Mouse (Mus musculus): ENCODE data around the gene Med1. TPM values are rescaled to one million over a fixed set of nuclear protein-coding genes. Genes with fewer than 3 reads are reported as not detected.
"Not testable (repeated sequence)": the region's sequence is repeated elsewhere in the genome, so short reads cannot be mapped to it uniquely, and the experiment has no call there.

Gene Med1
- total and polyA plus RNA-seq, 2 experiments from 2014 or later = 40.6 to 49.9 TPM

DNA sequence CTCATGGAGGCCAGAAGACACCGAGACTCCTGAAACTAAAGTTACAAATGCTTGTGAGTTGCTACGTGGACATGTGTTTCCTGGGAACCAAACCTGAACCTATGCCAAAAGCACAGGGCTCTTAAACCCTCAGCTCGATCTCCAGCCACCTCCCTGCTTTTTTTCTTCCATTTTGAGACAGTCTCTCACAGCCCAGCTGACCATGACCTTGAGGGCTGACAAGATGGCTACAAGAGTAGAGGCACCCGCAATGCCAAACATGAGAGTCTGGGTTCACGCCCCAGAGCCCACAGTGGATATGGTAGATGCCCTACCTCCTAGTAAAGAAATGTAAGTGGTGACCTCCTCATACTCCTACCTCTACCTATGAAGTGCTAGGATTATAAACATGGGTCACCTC, 2.3 kb downstream of the Med1 start:
- 87% methylated on average over 5 of the region's 5 CpGs for WGBS
- no peaks in the 10 kb centered on the region for H3K9me3 ChIP-seq (ENCODE audit: low read length)
- no peak overlapping the region for H3K4me3 ChIP-seq (ENCODE audit: low read depth, low read length)
- TF ChIP-seq CTCF (IDR thresholded peaks at IDR 0.05) = no peak
- H3K9ac ChIP-seq (replicated peaks; ENCODE audit: low read length, poor library complexity, severe bottlenecking) = no peak overlapping the region
- no peaks in the 10 kb centered on the region for H3K27me3 ChIP-seq (ENCODE audit: insufficient read depth, low read length)
- no peak for ATAC-seq (ENCODE audit: low FRiP score)
- DNase-seq (ENCODE audit: low spot score) = no peak
- 0 out of 2 replicates have a peak, but pooled peaks cover 6% of the 10 kb centered on the region for H3K4me1 ChIP-seq (ENCODE audit: insufficient read depth, low read length)
- H3K27ac ChIP-seq (ENCODE audit: low read depth, low read length) = no peak overlapping the region
- peaks cover 8% of the 10 kb centered on the region; the same call in 1 of the 2 replicates for H3K36me3 ChIP-seq (ENCODE audit: insufficient read depth, low read length)
- H3K4me2 ChIP-seq (ENCODE audit: low read depth, low read length, poor library complexity, severe bottlenecking) = no peak overlapping the region

DNA sequence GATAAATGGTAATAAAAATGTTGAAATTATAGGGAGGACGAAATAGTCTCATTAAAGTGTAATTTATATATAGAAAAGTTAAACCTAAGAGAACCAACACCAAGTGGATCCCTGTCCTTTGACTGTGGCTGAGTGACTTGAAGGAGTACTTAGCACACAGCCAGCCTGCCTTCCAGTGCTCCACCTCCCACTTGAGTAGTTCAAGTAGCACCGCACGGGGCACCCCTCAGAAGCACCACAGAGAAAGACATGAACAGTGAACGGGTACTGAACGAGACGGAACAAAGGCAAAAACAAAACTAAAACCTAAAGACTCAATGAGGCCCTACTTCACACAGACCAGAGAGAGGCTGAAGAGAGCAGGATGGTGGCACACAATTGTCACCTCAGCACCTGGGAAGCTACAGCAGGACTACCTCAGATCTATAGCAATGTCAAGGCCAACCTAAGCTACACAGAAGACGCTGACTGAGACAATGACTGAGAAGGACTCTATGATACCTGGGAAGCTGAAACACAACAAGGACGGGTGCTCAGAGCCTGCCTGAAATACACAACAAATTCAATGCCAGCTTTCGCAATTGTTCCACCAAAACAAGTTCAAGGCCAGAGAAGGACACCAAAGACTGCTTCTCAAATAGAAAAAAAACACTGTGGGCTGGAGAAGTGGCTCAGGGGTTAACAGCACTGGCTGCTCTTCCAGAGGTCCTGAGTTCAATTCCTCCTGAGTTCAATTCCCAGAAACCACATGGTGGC, 5.3 kb downstream of the Med1 start:
- H3K4me3 ChIP-seq (ENCODE audit: low read depth, low read length) = no peak overlapping the region
- ATAC-seq (ENCODE audit: low FRiP score) (no peak), DNase-seq (ENCODE audit: low spot score) (no peak)
- WGBS = 95% methylated on average over 9 of the region's 9 CpGs
- no peak overlapping the region for H3K27ac ChIP-seq (ENCODE audit: low read depth, low read length)
- H3K36me3 ChIP-seq (ENCODE audit: insufficient read depth, low read length) = peaks cover 19% of the 10 kb centered on the region
- no peaks in the 10 kb centered on the region for H3K9me3 ChIP-seq (ENCODE audit: low read length)
- no peak for TF ChIP-seq CTCF (IDR thresholded peaks at IDR 0.05)
- H3K4me1 ChIP-seq (ENCODE audit: insufficient read depth, low read length) = 0 out of 2 replicates have a peak, but pooled peaks cover 6% of the 10 kb centered on the region
- no peak overlapping the region for H3K9ac ChIP-seq (replicated peaks; ENCODE audit: low read length, poor library complexity, severe bottlenecking)
- H3K4me2 ChIP-seq (ENCODE audit: low read depth, low read length, poor library complexity, severe bottlenecking) = no peak overlapping the region
- no peaks in the 10 kb centered on the region for H3K27me3 ChIP-seq (ENCODE audit: insufficient read depth, low read length)

DNA sequence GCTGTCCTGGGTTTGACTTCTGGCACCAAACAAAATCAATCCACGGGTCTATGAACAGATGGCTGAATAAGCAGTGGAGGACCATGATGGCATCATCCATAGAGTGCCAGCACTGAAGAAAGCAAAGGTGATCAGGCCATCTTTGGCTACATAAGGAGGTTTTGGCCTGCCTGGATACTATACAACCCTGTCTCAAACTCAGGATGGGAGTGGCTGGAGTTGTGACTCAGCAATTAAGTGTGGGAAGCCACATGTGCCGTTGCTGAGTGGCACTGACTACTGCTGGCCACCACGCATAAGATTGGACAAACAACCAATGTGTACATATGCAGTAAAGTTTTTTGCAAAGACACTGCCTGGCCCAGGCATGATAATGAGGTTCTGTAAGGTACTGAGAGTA, 10.9 kb downstream of the Med1 start:
- DNase-seq (ENCODE audit: low spot score); H3K27ac ChIP-seq (ENCODE audit: low read depth, low read length); H3K9me3 ChIP-seq (ENCODE audit: low read length); H3K9ac ChIP-seq (replicated peaks; ENCODE audit: low read length, poor library complexity, severe bottlenecking); ATAC-seq (ENCODE audit: low FRiP score); H3K4me1 ChIP-seq (ENCODE audit: insufficient read depth, low read length); H3K27me3 ChIP-seq (ENCODE audit: insufficient read depth, low read length); H3K4me3 ChIP-seq (ENCODE audit: low read depth, low read length); H3K4me2 ChIP-seq (ENCODE audit: low read depth, low read length, poor library complexity, severe bottlenecking): not testable (repeated sequence)
- WGBS = 98% methylated on average over 3 of the region's 3 CpGs
- peaks cover 33% of the 10 kb centered on the region for H3K36me3 ChIP-seq (ENCODE audit: insufficient read depth, low read length)

GRCm38 (mm10) chr11:98168400-98168799, 24.7 kb downstream of the Med1 start:
- Histone ChIP-seq H3K36me3 (ENCODE audit: insufficient read depth, low read length) (peaks cover 47% of the 10 kb centered on the region), H3K4me1 (ENCODE audit: insufficient read depth, low read length) (no peaks in the 10 kb centered on the region), H3K27ac (ENCODE audit: low read depth, low read length) (no peak overlapping the region), H3K27me3 (ENCODE audit: insufficient read depth, low read length) (no peaks in the 10 kb centered on the region), H3K9me3 (ENCODE audit: low read length) (no peaks in the 10 kb centered on the region), H3K4me3 (ENCODE audit: low read depth, low read length) (no peak overlapping the region), H3K4me2 (ENCODE audit: low read depth, low read length, poor library complexity, severe bottlenecking) (no peak overlapping the region), H3K9ac (replicated peaks; ENCODE audit: low read length, poor library complexity, severe bottlenecking) (no peak overlapping the region)
- no peak for TF ChIP-seq CTCF (IDR thresholded peaks at IDR 0.05)
- no peak for ATAC-seq (ENCODE audit: low FRiP score)
- no peak for DNase-seq (ENCODE audit: low spot score)
- WGBS = 87% methylated on average over 1 of the region's 1 CpGs

DNA sequence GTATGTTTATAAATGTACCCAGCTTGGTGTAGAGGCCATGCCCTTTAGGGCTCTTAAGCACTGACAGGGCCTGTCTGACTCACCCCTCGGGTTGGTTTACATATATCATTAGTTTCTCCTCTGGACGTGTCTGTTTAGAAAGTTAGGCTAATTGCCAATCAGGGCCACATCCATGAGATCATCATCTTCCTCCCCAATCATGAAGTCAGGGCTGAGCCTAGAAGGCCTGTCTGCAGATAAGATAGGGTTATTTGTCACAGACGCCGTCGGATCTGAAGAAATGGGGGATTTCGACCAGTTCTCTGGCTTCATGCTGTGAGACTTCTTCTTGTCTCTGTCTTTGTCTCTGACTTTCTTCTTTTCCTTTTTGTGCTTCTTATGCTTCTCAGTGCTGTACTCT, 38.0 kb downstream of the Med1 start:
- no peak overlapping the region for H3K4me2 ChIP-seq (ENCODE audit: low read depth, low read length, poor library complexity, severe bottlenecking)
- no peak overlapping the region for H3K4me3 ChIP-seq (ENCODE audit: low read depth, low read length)
- ATAC-seq (ENCODE audit: low FRiP score) (no peak), DNase-seq (ENCODE audit: low spot score) (no peak)
- H3K9me3 ChIP-seq (ENCODE audit: low read length) = no peaks in the 10 kb centered on the region
- H3K9ac ChIP-seq (replicated peaks; ENCODE audit: low read length, poor library complexity, severe bottlenecking) = no peak overlapping the region
- H3K4me1 ChIP-seq (ENCODE audit: insufficient read depth, low read length) = no peaks in the 10 kb centered on the region
- no peaks in the 10 kb centered on the region for H3K27me3 ChIP-seq (ENCODE audit: insufficient read depth, low read length)
- H3K27ac ChIP-seq (ENCODE audit: low read depth, low read length) = no peak overlapping the region
- 87% methylated on average over 6 of the region's 6 CpGs for whole genome bisulfite sequencing
- peaks cover 32% of the 10 kb centered on the region for H3K36me3 ChIP-seq (ENCODE audit: insufficient read depth, low read length)
- no peak for TF ChIP-seq CTCF (IDR thresholded peaks at IDR 0.05)

GRCm38 (mm10) chr11:98150625-98151156, 42.4 kb downstream of the Med1 start:
- no peak for TF ChIP-seq CTCF (IDR thresholded peaks at IDR 0.05)
- no peak for DNase-seq (ENCODE audit: low spot score)
- WGBS = 10% methylated on average over 10 of the region's 10 CpGs
- no peak overlapping the region for H3K27ac ChIP-seq (ENCODE audit: low read depth, low read length)
- no peaks in the 10 kb centered on the region for H3K27me3 ChIP-seq (ENCODE audit: insufficient read depth, low read length)
- peak overlapping the region; percentile 98 for H3K4me2 ChIP-seq (ENCODE audit: low read depth, low read length, poor library complexity, severe bottlenecking)
- no peak overlapping the region for H3K9ac ChIP-seq (replicated peaks; ENCODE audit: low read length, poor library complexity, severe bottlenecking)
- H3K9me3 ChIP-seq (ENCODE audit: low read length) = no peaks in the 10 kb centered on the region
- no peak for ATAC-seq (ENCODE audit: low FRiP score)
- 0 out of 2 replicates have a peak, but pooled peaks cover 4% of the 10 kb centered on the region for H3K4me1 ChIP-seq (ENCODE audit: insufficient read depth, low read length)
- peaks cover 8% of the 10 kb centered on the region; the same call in 1 of the 2 replicates for H3K36me3 ChIP-seq (ENCODE audit: insufficient read depth, low read length)
- peak overlapping the region; percentile 97 for H3K4me3 ChIP-seq (ENCODE audit: low read depth, low read length)

Measured in midbrain, postnatal 0 days (tissue).